Mouse (Mus musculus) lung, adult 2 months (tissue): ENCODE measurements around the gene Ndufs6.

ENCODE experiments used
- CTCF ChIP-seq: fragments of 200-500 bp; IDR thresholded peaks from 2 replicates; pipeline ENCODE4 v1.5.1; 2011; ENCODE audit warnings: mild to moderate bottlenecking, low read length, control low read depth; ENCODE audit not compliant: insufficient read depth
- POLR2A ChIP-seq: fragments of 200-500 bp; IDR thresholded peaks from 2 replicates; pipeline ENCODE4 v1.6.1; 2011; ENCODE audit warnings: low read depth, mild to moderate bottlenecking, control low read depth, low read length, borderline replicate concordance; ENCODE audit errors: extremely low read depth

- no peak for TF ChIP-seq POLR2A
- TF ChIP-seq CTCF: no peak
Observed at GRCm38 (mm10) chr13:73346131-73346530, 17.8 kb upstream of the Ndufs6 start.
